Mouse (Mus musculus): ENCODE data around the gene Pcsk4.

DNA sequence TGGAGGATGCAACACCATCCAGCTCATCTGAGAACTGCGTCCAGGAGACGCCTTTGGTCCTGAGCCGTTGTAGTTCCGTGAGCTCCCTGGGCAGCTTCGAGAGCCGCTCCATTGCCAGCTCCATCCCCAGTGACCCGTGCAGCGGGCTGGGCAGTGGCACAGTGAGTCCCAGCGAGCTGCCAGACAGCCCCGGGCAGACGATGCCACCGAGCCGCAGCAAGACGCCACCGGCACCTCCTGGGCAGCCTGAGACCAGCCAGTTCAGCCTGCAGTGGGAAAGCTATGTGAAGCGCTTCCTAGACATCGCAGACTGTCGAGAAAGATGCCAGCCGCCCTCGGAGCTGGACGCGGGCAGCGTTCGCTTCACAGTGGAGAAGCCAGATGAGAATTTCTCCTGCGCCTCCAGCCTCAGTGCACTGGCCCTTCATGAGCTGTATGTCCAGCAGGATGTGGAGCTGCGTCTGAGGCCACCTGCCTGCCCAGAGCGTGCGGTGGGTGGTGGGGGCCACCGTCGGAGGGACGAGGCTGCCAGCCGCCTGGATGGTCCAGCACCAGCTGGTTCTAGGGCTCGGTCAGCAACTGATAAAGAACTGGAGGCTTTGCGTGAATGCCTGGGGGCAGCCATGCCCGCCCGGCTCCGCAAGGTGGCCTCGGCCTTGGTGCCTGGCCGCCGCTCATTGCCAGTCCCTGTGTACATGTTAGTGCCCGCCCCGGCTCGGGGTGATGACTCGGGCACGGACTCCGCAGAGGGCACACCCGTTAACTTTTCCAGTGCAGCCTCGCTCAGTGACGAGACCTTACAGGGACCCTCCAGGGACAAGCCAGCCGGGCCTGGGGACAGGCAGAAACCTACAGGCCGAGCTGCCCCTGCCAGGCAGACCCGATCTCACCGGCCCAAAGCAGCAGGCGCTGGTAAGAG lies 16.5 kb downstream of the Pcsk4 start:
- TF ChIP-seq CEBPB (IDR thresholded peaks at IDR 0.05; ENCODE audit: low read depth) (no peak), MYOG (IDR thresholded peaks at IDR 0.05; ENCODE audit: control insufficient read depth, extremely low read depth, insufficient read length) (no peak), USF1 (IDR thresholded peaks at IDR 0.05; ENCODE audit: low read depth) (no peak), CTCF (IDR thresholded peaks at IDR 0.05; ENCODE audit: control insufficient read depth, insufficient read depth, insufficient read length) (no peak), MAX (IDR thresholded peaks at IDR 0.05) (no peak), MYOD1 (IDR thresholded peaks at IDR 0.05; ENCODE audit: control insufficient read depth, insufficient read length, low read depth) (no peak)
